Mouse (Mus musculus) hindbrain, embryonic 16.5 days (tissue): ENCODE results near the gene Rbfox2. TPM values are rescaled to one million over a fixed set of nuclear protein-coding genes. Genes with fewer than 3 reads are reported as not detected.

Experiments
- ATAC-seq: fragments of 200-750 bp; cut with Nextera tagmentation; 2 replicates; pipeline ENCODE4 v1.8.0; 2017; ENCODE audit warnings: moderate TSS enrichment, moderate library complexity
- H3K27ac ChIP-seq: fragments of 300-500 bp; sonication (generic); 2 replicates; pipeline ENCODE4 v1.5.1; 2014; ENCODE audit warnings: low read depth, mild to moderate bottlenecking, control low read depth, low read length, moderate library complexity
- H3K27me3 ChIP-seq: fragments of 300-500 bp; sonication (generic); replicated peaks from 2 replicates; pipeline ENCODE4 v1.6.1; 2014; ENCODE audit warnings: low read length; ENCODE audit not compliant: control insufficient read depth, insufficient read depth
- H3K36me3 ChIP-seq: fragments of 300-500 bp; sonication (generic); 2 replicates; pipeline ENCODE4 v1.6.1; 2014; ENCODE audit warnings: mild to moderate bottlenecking, low read length, moderate library complexity, mixed read lengths; ENCODE audit not compliant: control insufficient read depth, insufficient read depth
- H3K4me1 ChIP-seq: fragments of 300-500 bp; sonication (generic); 2 replicates; pipeline ENCODE4 v1.6.1; 2014; ENCODE audit warnings: low read depth, low read length; ENCODE audit not compliant: control insufficient read depth, insufficient read depth
- H3K4me2 ChIP-seq: fragments of 300-500 bp; sonication (generic); 2 replicates; pipeline ENCODE4 v1.6.1; 2014; ENCODE audit warnings: mild to moderate bottlenecking, low read length, control low read depth, moderate library complexity
- H3K4me3 ChIP-seq: fragments of 300-500 bp; sonication (generic); 2 replicates; pipeline ENCODE4 v1.5.1; 2014; ENCODE audit warnings: mild to moderate bottlenecking, low read length, control low read depth, moderate library complexity
- H3K9ac ChIP-seq: fragments of 300-500 bp; sonication (generic); 2 replicates; pipeline ENCODE4 v1.6.1; 2014; ENCODE audit warnings: low read depth, mild to moderate bottlenecking, control low read depth, low read length, moderate library complexity
- H3K9me3 ChIP-seq: fragments of 300-500 bp; sonication (generic); 2 replicates; pipeline ENCODE4 v1.6.1; 2014; ENCODE audit warnings: mild to moderate bottlenecking, low read length, moderate library complexity; ENCODE audit not compliant: control insufficient read depth
- WGBS: fragments of 180-500 bp; shearing (Covaris S2); extraction: QIAGEN DNeasy Blood & Tissue Kit; methylation state at CpG from one replicate; pipeline ENCODE4 v1.1.7; 2014; 5-methylcytosine and 5-hydroxymethylcytosine counted together
- polyA plus RNA-seq: library from polyadenylated mRNA; unstranded; fragments of >200 nt; fragmentation: Nextera tagmentation; extraction: Ambion mirVana; gene quantifications from 2 replicates; pipeline ENCODE4 v1.2.1, GENCODE M21; 2015

The Rbfox2 gene
- polyA plus RNA-seq, 1 experiment from 2014 or later = 122 TPM

- WGBS = 92% methylated on average over 9 of the region's 9 CpGs
- no peaks in the 10 kb centered on the region; the same call in 1 of the 2 replicates for H3K36me3 ChIP-seq
Measured at GRCm38 (mm10) chr15:77113591-77113990, 193.2 kb downstream of the Rbfox2 start.

DNA sequence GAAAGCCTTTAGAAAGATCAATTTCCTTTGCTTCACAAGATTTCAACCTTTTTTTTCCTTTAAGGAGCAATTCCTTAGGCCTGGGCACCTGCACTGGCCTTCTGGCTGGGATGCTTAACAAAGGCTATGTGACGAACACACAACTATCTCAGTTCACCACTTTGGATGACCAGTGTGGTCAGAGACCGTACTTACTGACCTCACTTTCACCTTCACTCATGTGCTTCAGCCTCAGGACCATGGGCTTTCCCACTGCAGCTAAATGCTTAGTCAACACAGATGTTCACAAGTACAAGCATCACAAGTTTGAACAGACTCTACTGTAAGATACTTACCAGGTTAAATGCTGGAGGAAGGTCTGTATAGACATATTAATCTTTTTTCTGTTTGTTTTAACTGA lies 194.4 kb downstream of the Rbfox2 start:
- peaks cover 3% of the 10 kb centered on the region; the same call in 1 of the 2 replicates for H3K4me1 ChIP-seq
- no peaks in the 10 kb centered on the region for H3K9me3 ChIP-seq
- no peak for ATAC-seq
- no peak overlapping the region for H3K4me2 ChIP-seq
- H3K4me3 ChIP-seq = no peak overlapping the region
- H3K27me3 ChIP-seq = no peaks in the 10 kb centered on the region
- no peak overlapping the region for H3K9ac ChIP-seq
- no peak overlapping the region for H3K27ac ChIP-seq
- H3K36me3 ChIP-seq = no peaks in the 10 kb centered on the region; the same call in 1 of the 2 replicates
- 85% methylated on average over 2 of the region's 2 CpGs for WGBS

More at GRCm38 (mm10) chr15:77113591-77113990, 193.2 kb downstream of the Rbfox2 start:
- no peaks in the 10 kb centered on the region for H3K27me3 ChIP-seq
- H3K4me3 ChIP-seq = no peak overlapping the region
- no peaks in the 10 kb centered on the region for H3K9me3 ChIP-seq
- H3K27ac ChIP-seq = no peak overlapping the region
- H3K4me1 ChIP-seq = peaks cover 3% of the 10 kb centered on the region; the same call in 1 of the 2 replicates
- no peak overlapping the region for H3K4me2 ChIP-seq
- no peak for ATAC-seq
- H3K9ac ChIP-seq = no peak overlapping the region

GRCm38 (mm10) chr15:77111924-77112323 lies 194.9 kb downstream of the Rbfox2 start:
- Histone ChIP-seq H3K4me2 (no peak overlapping the region), H3K4me3 (no peak overlapping the region), H3K36me3 (no peaks in the 10 kb centered on the region; the same call in 1 of the 2 replicates), H3K9ac (no peak overlapping the region), H3K9me3 (no peaks in the 10 kb centered on the region), H3K27ac (no peak overlapping the region), H3K4me1 (no peaks in the 10 kb centered on the region), H3K27me3 (no peaks in the 10 kb centered on the region)
- 81% methylated on average over 7 of the region's 7 CpGs for WGBS
- no peak for ATAC-seq

DNA sequence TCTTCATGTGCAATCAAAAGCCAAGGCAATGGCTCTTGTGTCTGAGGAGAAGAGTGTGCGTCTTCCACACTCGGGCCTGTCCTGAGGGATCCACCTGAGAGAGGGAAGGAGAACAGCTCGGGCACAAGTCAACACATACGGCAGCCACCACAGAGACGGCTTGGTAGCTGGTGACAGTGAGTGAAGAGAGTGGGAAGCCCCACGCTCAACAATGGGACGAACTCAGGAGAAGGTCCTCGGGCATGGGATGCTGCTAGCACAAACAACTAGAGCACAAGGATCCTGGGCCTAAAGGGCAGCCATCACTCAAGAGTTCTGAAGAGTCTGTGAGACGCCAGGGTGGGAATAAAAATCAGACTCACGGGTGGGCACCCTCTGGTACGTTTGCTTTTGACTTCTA lies 196.4 kb downstream of the Rbfox2 start:
- Histone ChIP-seq H3K4me2 (no peak overlapping the region), H3K27ac (no peak overlapping the region), H3K9ac (no peak overlapping the region), H3K36me3 (no peaks in the 10 kb centered on the region; the same call in 1 of the 2 replicates), H3K9me3 (no peaks in the 10 kb centered on the region), H3K27me3 (no peaks in the 10 kb centered on the region), H3K4me3 (no peak overlapping the region), H3K4me1 (no peaks in the 10 kb centered on the region)
- 85% methylated on average over 11 of the region's 11 CpGs for WGBS
- ATAC-seq = no peak

- H3K36me3 ChIP-seq = no peaks in the 10 kb centered on the region
- no peaks in the 10 kb centered on the region; the same call in 1 of the 2 replicates for H3K4me1 ChIP-seq
- no peak overlapping the region for H3K4me2 ChIP-seq
- ATAC-seq = no peak
- no peaks in the 10 kb centered on the region for H3K27me3 ChIP-seq
- WGBS = 88% methylated on average over 10 of the region's 10 CpGs
- H3K9ac ChIP-seq = no peak overlapping the region
- no peak overlapping the region for H3K27ac ChIP-seq
- no peak overlapping the region for H3K4me3 ChIP-seq
- H3K9me3 ChIP-seq = no peaks in the 10 kb centered on the region
Measured at GRCm38 (mm10) chr15:77107169-77107908, 199.5 kb downstream of the Rbfox2 start.

DNA sequence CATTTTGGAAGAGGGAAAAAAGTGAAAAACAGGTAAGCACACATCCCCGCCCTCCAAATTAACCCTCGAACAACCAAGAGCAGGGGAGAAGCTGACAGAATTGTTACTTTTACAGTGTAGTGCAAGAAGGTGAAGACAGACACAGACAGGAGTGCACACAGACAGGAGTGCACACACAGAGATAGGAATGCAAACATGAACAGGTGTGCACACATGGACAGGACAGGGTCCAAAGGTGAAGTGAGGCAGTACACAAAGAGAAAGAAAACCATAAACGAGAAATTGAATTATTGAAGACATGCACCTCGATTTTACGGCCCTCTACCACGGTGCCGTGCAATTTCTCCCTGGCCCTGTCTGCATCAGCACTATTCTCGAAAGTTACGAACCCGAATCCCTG lies 201.5 kb downstream of the Rbfox2 start:
- H3K9me3 ChIP-seq = no peaks in the 10 kb centered on the region
- H3K27ac ChIP-seq = no peak overlapping the region
- 88% methylated on average over 10 of the region's 10 CpGs for WGBS
- no peaks in the 10 kb centered on the region for H3K27me3 ChIP-seq
- ATAC-seq = no peak
- no peak overlapping the region for H3K4me3 ChIP-seq
- H3K36me3 ChIP-seq = peaks cover 5% of the 10 kb centered on the region; the same call in 1 of the 2 replicates
- H3K4me1 ChIP-seq = no peaks in the 10 kb centered on the region; the same call in 1 of the 2 replicates
- no peak overlapping the region for H3K4me2 ChIP-seq
- no peak overlapping the region for H3K9ac ChIP-seq

DNA sequence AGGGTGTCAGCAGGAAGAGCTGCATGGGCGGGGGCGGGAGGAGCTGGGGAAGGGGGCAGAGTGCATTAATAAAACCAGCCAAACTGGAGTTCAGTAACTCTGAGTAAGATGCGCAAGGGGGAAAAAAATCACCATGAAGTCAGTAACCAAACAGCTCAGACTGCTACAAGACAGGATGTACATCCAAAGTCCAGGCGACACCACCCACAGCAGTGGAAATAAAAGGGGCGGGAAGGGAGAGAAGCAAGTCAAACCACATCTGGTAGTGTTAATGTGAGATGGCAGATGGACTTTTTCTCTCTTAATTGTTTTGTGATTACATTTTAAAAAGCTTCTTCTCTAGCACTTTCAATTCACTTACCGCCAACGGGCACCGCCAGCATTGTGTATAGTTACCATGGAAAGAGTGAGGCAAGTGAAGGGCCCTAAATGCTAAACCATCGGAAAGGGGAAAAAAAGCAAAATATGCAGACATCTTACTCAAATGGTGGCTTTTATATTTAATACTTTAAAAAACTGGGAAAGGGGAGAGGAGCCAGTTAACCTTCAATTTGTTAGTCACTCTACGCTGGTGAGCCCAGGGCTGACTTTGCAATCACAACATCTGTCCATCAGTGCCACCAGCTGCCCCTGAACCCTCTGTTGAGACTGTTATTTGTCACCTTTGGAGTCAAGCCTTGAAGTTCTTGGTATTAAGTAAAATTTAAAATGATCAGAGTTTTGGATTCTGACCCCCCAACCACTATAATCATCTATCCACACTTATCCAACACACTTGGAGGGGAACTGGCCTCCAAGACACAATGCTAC lies 202.2 kb downstream of the Rbfox2 start:
- H3K27me3 ChIP-seq = no peaks in the 10 kb centered on the region
- no peak for ATAC-seq
- H3K4me1 ChIP-seq = no peaks in the 10 kb centered on the region; the same call in 1 of the 2 replicates
- no peak overlapping the region; the same call in 1 of the 2 replicates for H3K27ac ChIP-seq
- peaks cover 5% of the 10 kb centered on the region; the same call in 1 of the 2 replicates for H3K36me3 ChIP-seq
- no peak overlapping the region for H3K9ac ChIP-seq
- WGBS = 54% methylated on average over 10 of the region's 10 CpGs
- H3K4me2 ChIP-seq = no peak overlapping the region
- no peak overlapping the region for H3K4me3 ChIP-seq
- no peaks in the 10 kb centered on the region for H3K9me3 ChIP-seq

DNA sequence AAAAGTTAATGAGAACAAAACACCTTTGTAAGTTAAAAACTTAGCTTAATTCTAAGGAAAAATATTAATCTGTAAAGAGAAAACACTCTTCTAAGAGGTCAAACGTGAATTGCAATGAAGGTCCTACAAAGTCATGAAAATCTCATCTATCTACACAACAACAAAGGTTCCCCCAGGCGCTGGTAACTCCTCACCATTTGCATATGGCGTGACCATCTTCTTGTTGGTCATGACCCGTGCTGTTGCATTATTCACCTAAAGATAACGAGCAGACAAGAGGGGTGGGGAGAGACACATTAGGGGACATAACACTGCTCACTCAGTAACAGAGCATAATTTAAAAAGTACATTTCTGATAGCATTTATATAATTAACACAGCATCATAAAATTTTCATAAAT lies 204.1 kb downstream of the Rbfox2 start:
- Histone ChIP-seq H3K4me2 (no peak overlapping the region), H3K4me1 (no peaks in the 10 kb centered on the region; the same call in 1 of the 2 replicates), H3K9me3 (no peaks in the 10 kb centered on the region), H3K27ac (no peak overlapping the region), H3K36me3 (peaks cover 18% of the 10 kb centered on the region), H3K9ac (no peak overlapping the region), H3K4me3 (no peak overlapping the region), H3K27me3 (no peaks in the 10 kb centered on the region)
- no peak for ATAC-seq
- WGBS = 61% methylated on average over 5 of the region's 5 CpGs

- H3K9ac ChIP-seq = no peak overlapping the region
- H3K36me3 ChIP-seq = peaks cover 27% of the 10 kb centered on the region
- H3K27ac ChIP-seq = no peak overlapping the region
- 80% methylated on average over 3 of the region's 3 CpGs for WGBS
- H3K27me3 ChIP-seq = no peaks in the 10 kb centered on the region
- H3K9me3 ChIP-seq = no peaks in the 10 kb centered on the region
- H3K4me3 ChIP-seq = no peak overlapping the region
- ATAC-seq = no peak
- no peaks in the 10 kb centered on the region; the same call in 1 of the 2 replicates for H3K4me1 ChIP-seq
- H3K4me2 ChIP-seq = no peak overlapping the region
Measured at GRCm38 (mm10) chr15:77099756-77100155, 207.0 kb downstream of the Rbfox2 start.
